Mouse (Mus musculus): ENCODE measurements around the gene Elof1.
"Not testable (repeated sequence)": the region's sequence is repeated elsewhere in the genome, so short reads cannot be mapped to it uniquely, and the experiment has no call there.

Elof1 gene

DNA sequence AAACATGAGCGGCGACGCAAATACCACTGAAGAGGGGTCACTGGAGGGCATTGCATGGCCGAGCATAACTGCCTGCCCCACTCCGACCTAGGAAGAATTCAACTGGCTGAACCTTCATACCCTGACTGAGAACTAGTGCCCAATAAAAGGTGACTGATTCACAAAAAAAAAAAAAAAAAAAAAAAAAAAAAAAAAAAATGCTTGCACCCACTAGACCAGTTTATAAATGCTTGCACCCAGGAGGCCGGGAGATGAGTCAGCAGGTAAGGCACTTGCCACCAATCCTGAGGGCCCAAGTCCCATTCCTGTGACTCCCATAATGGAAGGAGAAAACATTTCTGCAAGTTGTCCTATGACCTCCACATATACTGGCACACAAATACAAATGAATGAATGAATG lies 24.2 kb downstream of the Elof1 start:
- no peak for DNase-seq (ENCODE audit: low spot score in 2 of 2)

DNA sequence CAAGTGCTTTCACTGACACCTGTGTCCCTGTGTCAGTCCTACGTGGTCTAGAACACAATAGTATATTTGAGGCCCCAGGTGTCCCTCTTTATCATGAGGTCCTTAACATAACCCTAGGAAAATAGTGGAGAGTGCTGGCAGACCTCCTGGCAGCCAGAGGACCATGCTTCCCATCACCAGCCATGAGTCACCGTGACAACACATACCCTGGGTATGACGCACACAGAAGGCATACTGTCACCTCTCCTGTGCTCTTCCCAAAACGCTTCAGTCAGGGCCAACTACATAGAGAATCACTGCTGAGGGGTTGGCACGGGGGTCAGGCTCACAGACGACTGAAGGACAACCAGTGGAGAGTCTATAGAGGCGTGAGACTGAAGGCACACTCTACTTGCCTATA lies 27.0 kb downstream of the Elof1 start:
- DNase-seq (ENCODE audit: low spot score in 2 of 2), result no peak

- DNase-seq (ENCODE audit: low spot score in 2 of 2), result no peak
Measured at GRCm38 (mm10) chr9:22089281-22089680, 27.7 kb downstream of the Elof1 start.

GRCm38 (mm10) chr9:22087034-22087618 lies 29.8 kb downstream of the Elof1 start:
- no peak for DNase-seq (ENCODE audit: low spot score in 2 of 2)

DNA sequence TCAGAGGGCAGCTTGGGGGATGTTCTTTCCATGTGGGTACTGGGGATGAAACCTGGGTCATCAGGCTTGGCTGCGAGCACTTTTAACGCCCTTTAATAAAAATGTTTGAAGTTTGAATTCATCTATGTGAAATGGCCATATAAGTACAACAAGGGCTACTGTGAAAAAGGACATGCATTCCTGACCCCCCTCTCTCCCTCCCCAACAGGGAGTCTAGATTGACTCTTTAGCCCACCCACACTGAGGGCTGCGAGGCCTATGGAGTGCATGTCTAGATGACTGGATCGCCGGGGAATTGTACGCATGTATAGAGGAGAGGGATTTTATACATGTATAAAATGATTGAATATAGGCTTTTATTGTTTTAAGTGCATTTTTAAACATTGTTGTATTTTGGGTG lies 31.0 kb downstream of the Elof1 start:
- no peak for DNase-seq (ENCODE audit: low spot score in 2 of 2)

DNA sequence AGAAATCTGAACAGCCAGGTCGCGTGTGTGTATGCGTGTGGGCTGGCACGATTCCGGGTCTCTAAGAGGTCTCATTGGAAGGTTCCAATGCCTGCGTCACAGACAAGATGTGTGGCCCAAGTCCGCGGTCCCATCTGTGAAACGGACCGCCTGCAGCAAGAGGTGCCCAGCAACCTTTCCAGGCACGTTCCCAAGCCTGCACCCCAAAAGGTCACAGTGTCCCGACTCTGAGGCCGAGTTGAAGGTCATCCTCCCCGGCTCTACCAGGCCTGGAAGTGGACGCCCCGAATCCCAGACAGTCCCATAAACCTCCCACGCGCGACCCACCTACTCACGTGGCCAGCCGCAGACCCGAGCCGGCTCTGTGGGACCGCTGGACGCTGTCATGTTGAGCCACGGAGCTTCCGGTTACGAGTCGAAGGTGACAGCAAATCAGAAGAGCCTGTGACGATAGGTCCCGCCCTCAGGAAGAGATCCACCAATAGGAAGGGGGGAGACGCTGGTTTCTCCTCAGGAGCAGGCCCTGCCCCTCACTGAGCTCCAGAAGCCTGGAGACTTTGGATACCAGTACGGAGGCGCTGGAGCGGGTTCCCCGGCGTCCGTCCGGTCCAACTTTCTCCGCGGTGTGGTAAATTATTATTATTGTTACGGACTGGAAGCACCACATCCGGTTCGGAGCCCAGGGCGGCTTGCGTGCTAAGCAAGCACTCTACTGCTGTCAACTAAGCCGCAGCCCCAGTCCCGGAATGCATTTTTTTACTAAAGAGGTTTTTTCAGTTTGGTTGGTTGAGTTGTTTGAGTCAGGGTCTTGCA lies 31.7 kb downstream of the Elof1 start, which contains the start of gene Ecsit:
TSS of gene Ecsit (minus strand) at position 417 of the 813 bp plus-strand sequence.
- peak; percentile 97 to 98 for DNase-seq (ENCODE audit: low spot score in 2 of 2)

DNA sequence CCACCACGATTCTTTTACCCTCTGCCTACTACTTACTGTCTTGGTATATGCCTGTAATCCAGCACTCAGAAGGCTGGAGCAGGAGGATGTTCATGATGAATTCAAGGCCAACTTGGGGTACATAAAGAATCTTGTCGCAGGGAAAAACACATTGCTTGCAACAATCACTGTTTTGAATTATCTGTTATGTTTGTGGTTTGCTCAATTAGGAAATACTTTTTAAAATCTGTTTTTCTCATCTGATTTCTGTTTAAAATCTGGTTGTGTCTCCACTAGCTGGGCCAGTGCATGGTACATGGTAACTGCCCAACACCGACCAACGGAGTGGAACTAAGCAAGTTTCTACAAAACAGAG lies 32.3 kb downstream of the Elof1 start:
- DNase-seq (ENCODE audit: low spot score in 2 of 2), result no peak

DNA sequence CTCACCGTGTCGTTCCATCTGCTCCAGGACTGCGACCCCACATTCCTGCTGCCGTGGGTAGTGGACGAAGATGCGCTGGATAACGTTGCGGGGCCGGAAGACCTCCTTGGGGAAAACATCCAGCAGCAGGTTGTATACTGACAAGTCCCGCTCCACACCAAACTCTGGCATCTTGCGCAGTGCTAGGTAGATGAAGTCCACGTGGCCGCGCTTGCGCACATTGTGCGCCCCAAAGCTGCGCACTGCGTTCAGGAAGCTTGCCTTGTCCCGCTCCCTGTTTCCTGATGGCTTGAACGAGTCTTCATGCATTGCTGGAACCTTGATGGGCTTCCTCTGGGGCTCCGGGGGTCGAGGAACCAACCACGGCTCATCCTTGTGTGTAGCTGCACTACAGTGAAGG lies 40.7 kb downstream of the Elof1 start:
- DNase-seq (ENCODE audit: low spot score in 2 of 2), result no peak

DNA sequence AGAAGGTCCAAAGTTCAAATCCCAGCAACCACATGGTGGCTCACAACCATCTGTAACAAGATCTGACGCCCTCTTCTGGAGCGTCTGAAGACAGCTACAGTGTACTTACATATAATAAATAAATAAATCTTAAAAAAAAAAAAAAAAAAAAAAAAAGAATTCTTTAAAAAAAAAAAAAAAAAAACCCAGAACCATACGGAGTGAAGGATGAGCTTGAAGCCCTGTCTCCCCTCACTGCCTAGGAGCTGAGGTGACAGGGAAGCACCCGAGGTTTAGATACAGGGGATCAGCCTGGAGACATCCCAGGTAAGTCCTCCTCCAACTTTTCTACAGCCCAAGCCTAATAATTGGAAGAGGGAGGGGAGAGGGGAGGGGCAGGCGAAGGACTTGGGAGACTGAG lies 41.2 kb downstream of the Elof1 start:
- DNase-seq (ENCODE audit: low spot score in 2 of 2), result not testable (repeated sequence)

GRCm38 (mm10) chr9:22072276-22072675 lies 44.7 kb downstream of the Elof1 start:
- DNase-seq (ENCODE audit: low spot score in 2 of 2), result no peak

- peak; percentile 97 to 98 for DNase-seq (ENCODE audit: low spot score in 2 of 2)
Measured at GRCm38 (mm10) chr9:22070791-22071573, 46.0 kb downstream of the Elof1 start, which contains the start of the genes Gm49318 and Zfp653. Gene Gm49318, minus strand, starts transcription at chr9:22071259. Gene Zfp653, minus strand, starts transcription at chr9:22071376.

GRCm38 (mm10) chr9:22069881-22070553 lies 47.0 kb downstream of the Elof1 start:
- no peak for DNase-seq (ENCODE audit: low spot score in 2 of 2)

DNA sequence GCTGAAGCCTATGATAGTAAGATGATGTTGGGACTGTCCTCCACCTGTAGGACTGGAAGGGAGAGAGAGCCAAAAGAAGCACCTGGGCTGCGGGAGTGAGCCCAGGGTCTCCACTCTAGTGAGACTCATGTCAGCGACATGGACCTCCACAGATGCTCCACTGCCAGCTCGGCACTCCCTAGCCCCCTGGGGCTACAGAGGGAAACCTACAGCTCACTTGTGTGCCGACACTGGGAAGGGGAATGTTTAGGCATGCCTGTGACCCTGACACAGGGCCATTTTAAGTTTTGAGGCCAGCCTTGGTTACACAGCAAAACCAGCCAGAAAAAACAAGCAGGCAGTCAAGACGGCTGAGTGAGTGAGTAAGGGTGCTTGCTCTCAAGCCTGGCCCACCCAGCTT lies 49.8 kb downstream of the Elof1 start:
- no peak for DNase-seq (ENCODE audit: low spot score in 2 of 2)

- DNase-seq (ENCODE audit: low spot score in 2 of 2), result peak; percentile 40 to 55
Measured at GRCm38 (mm10) chr9:22066433-22066832, 50.5 kb downstream of the Elof1 start.

- no peak for DNase-seq (ENCODE audit: low spot score in 2 of 2)
Measured at GRCm38 (mm10) chr9:22065642-22066041, 51.3 kb downstream of the Elof1 start.

GRCm38 (mm10) chr9:22064341-22064740 lies 52.6 kb downstream of the Elof1 start:
- peak in 1 of 2 experiments; percentile 48 for DNase-seq (ENCODE audit: low spot score in 2 of 2)

Measured in right cerebral cortex, adult 2 months (tissue).